Mouse (Mus musculus) liver, postnatal 0 days (tissue): ENCODE measurements around the gene Zfp655. TPM values are rescaled to one million over a fixed set of nuclear protein-coding genes. Genes with fewer than 3 reads are reported as not detected.
"Not testable (repeated sequence)": the region's sequence is repeated elsewhere in the genome, so short reads cannot be mapped to it uniquely, and the experiment has no call there.

ENCODE experiments used
- ATAC-seq: fragments of 200-750 bp; cut with Nextera tagmentation; 2 replicates; pipeline ENCODE4 v1.8.0; 2017; ENCODE audit warnings: mild to moderate bottlenecking, moderate library complexity
- DNase-seq: peaks from one replicate; pipeline ENCODE4 v3.0.0-alpha.2; 2016
- H3K27ac ChIP-seq: fragments of 300-500 bp; sonication (generic); 2 replicates; pipeline ENCODE4 v1.5.1; 2014; ENCODE audit warnings: antibody characterized with exemption, moderate library complexity, mild to moderate bottlenecking, low read depth
- H3K27me3 ChIP-seq: fragments of 300-500 bp; sonication (generic); 2 replicates; pipeline ENCODE4 v1.6.1; 2014; ENCODE audit warnings: low read length, control low read depth, mixed read lengths; ENCODE audit not compliant: insufficient read depth
- H3K36me3 ChIP-seq: fragments of 300-500 bp; sonication (generic); replicated peaks from 2 replicates; pipeline ENCODE4 v1.6.1; 2014; ENCODE audit warnings: mild to moderate bottlenecking, control low read depth, low read length, moderate library complexity, mixed read lengths; ENCODE audit not compliant: insufficient read depth
- H3K4me1 ChIP-seq: fragments of 300-500 bp; sonication (generic); 2 replicates; pipeline ENCODE4 v1.6.1; 2014; ENCODE audit warnings: antibody characterized with exemption, mild to moderate bottlenecking, control low read depth; ENCODE audit not compliant: insufficient read depth
- H3K4me2 ChIP-seq: fragments of 300-500 bp; sonication (generic); 2 replicates; pipeline ENCODE4 v1.6.1; 2014; ENCODE audit warnings: low read depth, mild to moderate bottlenecking, low read length, moderate library complexity, mixed read lengths
- H3K4me3 ChIP-seq: fragments of 300-500 bp; sonication (generic); 2 replicates; pipeline ENCODE4 v1.5.1; 2014; ENCODE audit warnings: low read depth, low read length
- H3K9ac ChIP-seq: fragments of 300-500 bp; sonication (generic); replicated peaks from 2 replicates; pipeline ENCODE4 v1.6.1; 2014; ENCODE audit warnings: mild to moderate bottlenecking, moderate library complexity
- H3K9me3 ChIP-seq: fragments of 300-500 bp; sonication (generic); 2 replicates; pipeline ENCODE4 v1.6.1; 2016; ENCODE audit warnings: mild to moderate bottlenecking, control low read depth, low read length, mixed read lengths
- CTCF ChIP-seq: sonication (generic); IDR thresholded peaks from 2 replicates; pipeline ENCODE4 v1.5.1; 2016; ENCODE audit warnings: antibody characterized with exemption, low read depth
- EP300 ChIP-seq: IDR thresholded peaks from 2 replicates; pipeline ENCODE4 v1.6.1; 2016; ENCODE audit warnings: antibody characterized with exemption, low read depth, mild to moderate bottlenecking
- WGBS: fragments of 180-500 bp; shearing (Covaris S2); extraction: QIAGEN DNeasy Blood & Tissue Kit; methylation state at CpG from one replicate; pipeline ENCODE4 v1.1.7; 2014; ENCODE audit not compliant: insufficient replicate concordance; 5-methylcytosine and 5-hydroxymethylcytosine counted together
- polyA plus RNA-seq: library from polyadenylated mRNA; unstranded; fragments of >200 nt; fragmentation: Nextera tagmentation; extraction: Ambion mirVana; gene quantifications from 2 replicates; pipeline ENCODE4 v1.2.1, GENCODE M21; 2015

The Zfp655 gene
- polyA plus RNA-seq, 1 experiment from 2014 or later: 27.4 TPM

- peak overlapping the region; percentile 99 for H3K27ac ChIP-seq
Observed at GRCm38 (mm10) chr5:145230641-145231040, 874 bp upstream of the Zfp655 start.

DNA sequence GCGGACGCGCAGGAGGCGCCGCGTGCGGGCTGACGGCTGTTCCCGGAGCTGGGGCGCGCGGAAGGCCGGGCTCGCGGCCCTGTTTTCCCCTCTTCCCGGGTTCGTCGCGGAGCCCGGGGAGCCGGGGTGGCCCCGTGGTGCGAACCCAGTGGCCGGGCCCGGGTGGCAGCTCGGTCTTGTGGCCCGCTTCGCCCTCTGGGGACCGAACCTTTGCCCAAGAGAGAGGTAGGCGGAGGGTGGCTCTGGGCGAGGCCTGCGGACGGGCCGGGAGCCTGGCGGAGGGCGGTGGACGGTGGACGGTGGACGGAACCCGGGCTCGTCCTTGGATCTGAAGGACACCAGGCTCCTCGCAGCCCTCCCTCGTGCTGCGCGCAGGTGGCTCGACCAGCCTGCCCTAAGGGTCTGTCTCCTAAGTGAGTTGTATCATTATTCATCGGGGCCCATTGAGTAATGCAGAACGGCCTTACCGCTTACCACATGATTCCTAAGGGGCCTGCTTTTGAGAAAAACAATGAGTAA, 437 bp downstream of the Zfp655 start:
- ATAC-seq (peak; percentile 55), DNase-seq (no peak)
- Histone ChIP-seq H3K4me3 (peak overlapping the region; percentile 99), H3K4me1 (peaks cover 5% of the 10 kb centered on the region), H3K27me3 (no peaks in the 10 kb centered on the region), H3K9me3 (no peaks in the 10 kb centered on the region), H3K36me3 (peaks cover 33% of the 10 kb centered on the region), H3K9ac (peak overlapping the region; percentile 99), H3K4me2 (peak overlapping the region; percentile 82), H3K27ac (peak overlapping the region; percentile 99)
- TF ChIP-seq EP300 (no peak), CTCF (no peak)
- WGBS: under 1% methylated on average over 45 of the region's 49 CpGs

More at GRCm38 (mm10) chr5:145230641-145231040, 874 bp upstream of the Zfp655 start:
- H3K36me3 ChIP-seq: peaks cover 24% of the 10 kb centered on the region
- H3K9ac ChIP-seq: peak overlapping the region; percentile 99; the same call in 1 of the 2 replicates
- no peaks in the 10 kb centered on the region for H3K27me3 ChIP-seq
- peak overlapping the region; percentile 82 for H3K4me2 ChIP-seq
- DNase-seq (no peak), ATAC-seq (no peak)
- 79% methylated on average over 4 of the region's 4 CpGs for WGBS
- H3K4me1 ChIP-seq: peaks cover 8% of the 10 kb centered on the region
- H3K4me3 ChIP-seq: 0 out of 2 replicates have a peak overlapping the region, but pooled peaks have one; percentile 99
- no peak for TF ChIP-seq CTCF
- no peak for TF ChIP-seq EP300
- H3K9me3 ChIP-seq: no peaks in the 10 kb centered on the region

GRCm38 (mm10) chr5:145234636-145235035, 3.1 kb downstream of the Zfp655 start:
- Histone ChIP-seq H3K4me2 (no peak overlapping the region), H3K4me3 (no peak overlapping the region), H3K9ac (no peak overlapping the region), H3K4me1 (peaks cover 5% of the 10 kb centered on the region), H3K27ac (no peak overlapping the region), H3K9me3 (no peaks in the 10 kb centered on the region), H3K36me3 (peaks cover 50% of the 10 kb centered on the region), H3K27me3 (no peaks in the 10 kb centered on the region)
- peak; percentile 36 for DNase-seq
- TF ChIP-seq CTCF: peak; percentile 70
- no peak for TF ChIP-seq EP300
- no peak for ATAC-seq

- Histone ChIP-seq H3K27me3 (no peaks in the 10 kb centered on the region), H3K4me2 (no peak overlapping the region), H3K27ac (no peak overlapping the region), H3K9me3 (no peaks in the 10 kb centered on the region), H3K9ac (no peak overlapping the region), H3K4me3 (no peak overlapping the region), H3K4me1 (no peaks in the 10 kb centered on the region), H3K36me3 (peaks cover 38% of the 10 kb centered on the region)
- WGBS: 84% methylated on average over 3 of the region's 3 CpGs
- no peak for TF ChIP-seq EP300
- TF ChIP-seq CTCF: no peak
- ATAC-seq: no peak
- DNase-seq: no peak
Observed at GRCm38 (mm10) chr5:145249520-145249919, 18.0 kb downstream of the Zfp655 start.

- H3K4me1 ChIP-seq, H3K9ac ChIP-seq, H3K36me3 ChIP-seq, H3K4me3 ChIP-seq, DNase-seq, H3K27ac ChIP-seq, H3K4me2 ChIP-seq, H3K9me3 ChIP-seq, H3K27me3 ChIP-seq, ATAC-seq: not testable (repeated sequence)
- 62% methylated on average over 2 of the region's 2 CpGs for WGBS
Observed at GRCm38 (mm10) chr5:145273568-145273967, 42.1 kb downstream of the Zfp655 start.

DNA sequence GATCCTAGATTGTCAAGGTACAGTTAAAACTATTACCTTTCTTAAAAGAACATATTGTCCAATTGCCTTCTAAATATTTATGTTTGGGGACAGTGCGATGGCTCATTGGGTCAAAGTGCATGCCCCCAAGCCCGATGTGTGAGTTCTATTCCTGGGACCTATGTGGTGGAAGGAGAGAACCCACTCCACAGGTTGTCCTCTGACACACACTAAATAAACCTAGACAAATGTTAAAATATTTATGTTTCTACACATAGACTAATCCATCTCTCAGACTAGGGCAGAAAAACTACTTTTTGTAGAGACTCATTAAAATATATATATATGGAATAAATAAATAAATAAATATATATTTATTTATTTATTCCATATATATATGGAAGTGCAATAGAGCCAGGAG, 48.4 kb downstream of the Zfp655 start:
- TF ChIP-seq EP300: no peak
- TF ChIP-seq CTCF: no peak
- Histone ChIP-seq H3K9ac (no peak overlapping the region), H3K9me3 (no peaks in the 10 kb centered on the region), H3K4me2 (0 out of 2 replicates have a peak overlapping the region, but pooled peaks have one; percentile 83), H3K4me1 (peaks cover 8% of the 10 kb centered on the region), H3K27ac (no peak overlapping the region), H3K36me3 (peaks cover 20% of the 10 kb centered on the region), H3K27me3 (no peaks in the 10 kb centered on the region), H3K4me3 (peak overlapping the region; percentile 78; the same call in 1 of the 2 replicates)
- DNase-seq (no peak), ATAC-seq (no peak)
- 92% methylated on average over 2 of the region's 2 CpGs for WGBS
